Mouse (Mus musculus): ENCODE measurements around the gene Spata1. TPM values are rescaled to one million over a fixed set of nuclear protein-coding genes. Genes with fewer than 3 reads are reported as not detected.
A peak's percentile ranks its signal among the peaks of the same experiment; 100 is the strongest.
"Not testable (repeated sequence)": the region's sequence is repeated elsewhere in the genome, so short reads cannot be mapped to it uniquely, and the experiment has no call there.

The Spata1 gene
- total RNA-seq, 4 experiments from 2014 or later = 2.2 to 4.0 (median 3.0) TPM

DNA sequence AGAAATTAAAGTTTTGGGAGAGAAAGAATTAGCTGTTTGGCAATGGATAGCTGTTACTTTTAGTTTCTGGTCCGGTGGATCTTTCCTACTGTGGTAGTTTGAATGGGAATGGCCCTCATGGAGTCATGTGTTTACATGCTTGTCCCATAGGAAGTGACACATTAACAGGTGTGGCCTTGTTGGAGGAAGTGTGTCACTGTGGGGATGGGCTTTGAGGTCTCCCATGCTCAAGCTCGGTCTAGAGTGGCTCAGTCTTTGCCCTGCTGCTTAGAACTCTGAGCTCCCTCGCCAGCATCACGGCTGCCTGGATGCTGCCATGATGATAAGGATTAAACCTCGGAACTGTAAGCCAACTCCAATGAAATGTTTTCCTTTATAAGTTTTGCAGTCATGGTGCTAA lies 48.2 kb downstream of the Spata1 start:
- DNase-seq (ENCODE audit: low spot score in 2 of 2) = no peak

DNA sequence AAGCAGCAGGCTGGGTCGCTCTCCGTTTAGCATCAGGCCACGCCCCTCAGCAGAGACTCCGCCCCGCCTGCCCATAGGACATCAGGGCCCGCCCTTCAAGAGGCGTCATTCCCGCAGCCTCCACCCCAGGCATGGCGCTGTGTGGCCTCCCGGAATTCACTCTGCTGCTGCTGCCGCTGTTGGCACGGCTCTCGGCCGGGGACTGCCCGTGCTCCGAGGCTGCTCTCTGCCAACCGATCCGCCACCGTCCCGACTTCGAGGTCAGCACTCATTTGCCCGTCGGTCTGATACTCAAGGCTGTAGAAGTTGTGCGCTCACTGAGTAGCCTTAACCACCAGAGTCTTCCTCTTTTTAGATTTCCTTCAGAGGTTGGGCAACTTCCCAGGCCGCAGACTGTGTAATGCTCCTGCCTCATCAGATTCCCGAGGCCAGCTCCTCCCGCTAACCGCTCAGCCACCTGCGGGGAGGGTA lies 49.1 kb downstream of the Spata1 start:
- peak; percentile 78 to 87 for DNase-seq (ENCODE audit: low spot score in 2 of 2)

- no peak for DNase-seq (ENCODE audit: low spot score in 2 of 2)
Observed at GRCm38 (mm10) chr3:146449745-146450250, 49.8 kb downstream of the Spata1 start, which contains the start of gene Ctbs. Gene Ctbs, plus strand, starts transcription at chr3:146449795.

DNA sequence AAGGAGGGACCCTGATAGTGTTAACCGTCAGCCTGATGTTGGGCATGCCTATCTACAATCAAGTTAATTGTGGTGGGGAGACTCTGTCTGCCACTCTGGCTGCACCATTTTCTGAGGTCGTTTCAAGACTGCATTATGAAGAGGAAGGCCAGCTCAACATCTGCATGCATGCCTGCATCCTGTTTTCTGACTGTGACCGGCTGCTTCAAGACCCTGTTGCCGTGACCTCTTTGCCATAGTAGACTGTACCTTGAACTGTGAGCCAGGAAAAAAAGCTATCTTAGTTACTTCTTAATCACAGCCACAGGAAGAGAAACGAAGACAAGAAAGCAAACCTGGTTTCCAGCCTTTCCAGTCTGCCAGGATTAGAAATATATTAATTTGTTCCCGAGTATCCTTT lies 50.6 kb downstream of the Spata1 start:
- no peak for DNase-seq (ENCODE audit: low spot score in 2 of 2)

DNA sequence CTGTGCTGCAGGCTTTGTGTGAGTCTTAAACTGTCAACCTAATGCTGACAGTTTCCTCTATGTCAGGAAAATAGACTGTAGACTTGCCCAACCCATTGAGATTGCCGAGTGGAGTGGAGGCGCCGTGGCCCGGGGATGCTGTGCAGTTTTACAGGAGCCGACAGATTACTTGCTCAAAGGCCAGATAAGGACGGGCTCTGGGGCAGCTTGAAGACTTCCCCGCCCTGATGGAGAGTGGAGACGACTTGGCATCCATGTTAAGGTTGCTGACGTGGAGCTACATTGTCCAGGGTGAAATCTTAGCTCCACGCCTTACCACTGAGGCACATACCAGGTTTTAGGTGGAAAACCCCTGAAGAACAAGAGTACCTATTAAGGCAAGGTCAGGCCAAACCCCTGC lies 51.2 kb downstream of the Spata1 start:
- DNase-seq (ENCODE audit: low spot score in 2 of 2) = no peak

GRCm38 (mm10) chr3:146447598-146447997 lies 52.0 kb downstream of the Spata1 start:
- no peak for DNase-seq (ENCODE audit: low spot score in 2 of 2)

DNA sequence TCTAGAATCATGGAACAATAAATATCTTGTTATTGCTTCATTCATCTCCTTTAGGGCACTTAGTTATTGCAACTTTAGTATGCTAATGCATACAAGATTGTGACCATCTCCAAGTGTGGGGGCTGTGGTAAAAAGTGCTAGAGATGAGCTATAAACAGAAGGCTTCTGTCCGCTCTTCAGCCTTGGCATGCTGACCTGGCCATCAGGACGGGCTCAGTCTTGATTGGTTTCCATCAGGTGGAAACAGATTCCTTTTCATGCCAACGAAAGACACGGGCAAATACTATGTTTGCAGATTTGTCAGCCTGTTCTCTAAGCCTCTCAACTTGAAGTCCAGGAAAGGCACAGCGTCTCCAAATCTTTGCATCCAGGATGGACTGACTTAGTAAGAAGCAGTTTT lies 52.4 kb downstream of the Spata1 start:
- DNase-seq (ENCODE audit: low spot score in 2 of 2) = no peak

DNA sequence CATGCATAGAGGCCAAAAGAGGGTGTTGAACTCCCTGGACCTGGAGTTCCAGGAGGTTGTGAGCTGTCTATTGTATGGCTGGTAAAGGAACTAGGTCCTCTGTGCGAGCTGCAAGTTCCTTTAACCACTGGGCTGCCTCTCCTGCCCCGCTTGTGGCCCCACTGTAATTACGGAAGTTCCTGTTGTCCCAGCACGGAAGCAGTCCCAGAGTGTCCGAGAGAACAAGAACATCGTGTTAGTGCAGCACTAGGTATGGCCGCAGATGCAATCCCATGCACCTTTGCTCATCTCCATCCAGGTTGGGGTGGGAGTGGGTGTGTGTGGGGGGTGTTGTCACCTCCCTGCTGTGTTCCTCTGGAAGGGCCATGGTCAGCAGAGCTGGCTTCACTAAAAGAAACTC lies 54.7 kb downstream of the Spata1 start:
- no peak for DNase-seq (ENCODE audit: low spot score in 2 of 2)

DNA sequence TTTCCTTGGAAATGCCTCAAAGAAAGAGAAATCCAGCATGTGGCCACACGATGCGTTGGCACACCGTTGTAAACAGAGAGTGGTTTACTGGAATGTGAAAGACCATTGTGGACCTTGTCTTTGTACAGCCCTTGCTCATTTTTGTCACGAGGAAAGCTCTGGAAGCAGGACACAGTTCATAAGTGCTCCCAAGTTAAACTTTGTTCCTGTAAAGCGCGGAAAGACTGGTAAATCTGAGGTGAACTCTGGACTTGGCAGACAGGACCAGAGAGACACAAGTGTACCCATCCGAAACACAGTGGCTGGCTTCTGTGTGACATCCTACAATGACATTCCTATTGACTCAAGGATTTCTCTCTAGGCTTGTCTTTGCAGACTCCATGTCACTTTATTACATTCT lies 56.2 kb downstream of the Spata1 start:
- DNase-seq (ENCODE audit: low spot score in 2 of 2) = no peak

- DNase-seq (ENCODE audit: low spot score in 2 of 2) = no peak
Observed at GRCm38 (mm10) chr3:146442936-146443335, 56.6 kb downstream of the Spata1 start.

- no peak for DNase-seq (ENCODE audit: low spot score in 2 of 2)
Observed at GRCm38 (mm10) chr3:146442484-146442883, 57.1 kb downstream of the Spata1 start.

- no peak for DNase-seq (ENCODE audit: low spot score in 2 of 2)
Observed at GRCm38 (mm10) chr3:146440422-146440821, 59.1 kb downstream of the Spata1 start.

GRCm38 (mm10) chr3:146440011-146440410 lies 59.5 kb downstream of the Spata1 start:
- DNase-seq (ENCODE audit: low spot score in 2 of 2) = no peak

- DNase-seq (ENCODE audit: low spot score in 2 of 2) = no peak
Observed at GRCm38 (mm10) chr3:146436114-146436513, 63.4 kb downstream of the Spata1 start.

DNA sequence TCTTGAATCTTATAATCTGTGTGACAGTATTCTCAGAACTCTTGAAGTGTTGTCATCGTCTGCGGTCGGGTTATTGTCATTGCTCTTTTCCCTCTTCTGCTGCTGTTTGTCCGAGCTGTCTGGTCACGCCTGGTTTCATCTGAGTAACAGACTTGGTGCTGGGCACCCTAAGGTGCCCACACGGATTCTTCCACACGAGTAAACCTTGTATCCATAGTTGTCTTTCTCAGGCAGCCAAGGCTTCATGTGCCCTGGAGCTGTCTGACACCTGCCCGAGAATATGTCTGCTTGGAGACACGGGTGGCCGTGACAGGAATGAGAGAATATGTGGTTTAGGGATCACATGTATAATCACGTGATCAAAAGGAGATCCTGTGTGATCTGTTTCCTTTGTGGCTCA lies 64.0 kb downstream of the Spata1 start:
- DNase-seq (ENCODE audit: low spot score in 2 of 2) = no peak

GRCm38 (mm10) chr3:146434686-146435085 lies 64.9 kb downstream of the Spata1 start:
- DNase-seq (ENCODE audit: low spot score in 2 of 2) = no peak

DNA sequence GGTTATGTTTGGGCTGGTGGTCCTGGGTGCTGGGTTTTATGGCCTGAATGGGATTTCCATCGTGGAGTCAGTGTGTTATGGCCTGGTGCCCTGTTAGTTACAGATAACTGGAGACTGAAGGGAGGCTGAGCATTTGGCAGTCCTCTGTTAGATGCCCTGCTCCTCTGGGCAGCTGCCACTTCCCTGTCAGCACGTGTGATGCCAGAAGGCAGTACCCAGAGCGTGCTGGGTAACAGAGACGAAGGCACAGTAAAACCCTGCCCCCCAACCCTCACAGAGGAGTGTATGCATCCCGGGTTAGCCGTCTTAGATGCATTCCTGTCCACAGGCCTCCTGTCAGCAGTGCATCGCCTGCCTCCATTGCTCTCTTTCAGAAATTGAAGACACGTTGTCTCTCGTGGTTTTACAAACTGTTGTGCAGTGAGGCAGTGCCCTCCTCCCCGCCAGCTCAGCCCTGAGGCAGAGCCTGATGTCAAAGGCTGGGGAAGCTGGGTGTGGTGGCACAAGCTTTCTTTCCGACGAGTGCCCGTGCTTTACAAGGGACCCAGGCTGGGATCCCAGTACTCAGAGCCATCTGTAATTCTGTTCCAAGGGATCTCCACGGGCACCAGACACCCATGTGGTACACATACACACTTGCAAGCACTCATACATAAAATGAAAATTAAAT lies 65.7 kb downstream of the Spata1 start:
- no peak for DNase-seq (ENCODE audit: low spot score in 2 of 2)

DNA sequence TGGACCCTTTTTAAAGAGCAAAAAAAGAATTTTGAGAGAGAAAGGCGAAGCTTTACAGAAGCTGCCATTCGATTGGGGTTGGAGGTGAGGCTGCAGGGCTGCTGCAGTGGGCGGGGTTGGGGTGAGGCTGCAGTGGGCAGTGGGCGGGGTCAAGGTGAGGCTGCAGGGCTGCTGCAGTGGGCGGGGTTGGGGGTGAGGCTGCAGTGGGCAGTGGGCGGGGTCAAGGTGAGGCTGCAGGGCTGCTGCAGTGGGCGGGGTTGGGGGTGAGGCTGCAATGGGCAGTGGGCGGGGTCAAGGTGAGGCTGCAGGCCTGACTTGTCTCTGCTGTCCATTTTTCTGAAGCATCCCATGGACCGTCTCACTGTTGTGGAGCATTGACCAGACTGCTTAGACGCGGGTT lies 66.5 kb downstream of the Spata1 start:
- not testable (repeated sequence) for DNase-seq (ENCODE audit: low spot score in 2 of 2)

- DNase-seq (ENCODE audit: low spot score in 2 of 2) = no peak
Observed at GRCm38 (mm10) chr3:146426489-146426888, 73.1 kb downstream of the Spata1 start.

GRCm38 (mm10) chr3:146425902-146426301 lies 73.7 kb downstream of the Spata1 start:
- DNase-seq (ENCODE audit: low spot score in 2 of 2) = no peak

DNA sequence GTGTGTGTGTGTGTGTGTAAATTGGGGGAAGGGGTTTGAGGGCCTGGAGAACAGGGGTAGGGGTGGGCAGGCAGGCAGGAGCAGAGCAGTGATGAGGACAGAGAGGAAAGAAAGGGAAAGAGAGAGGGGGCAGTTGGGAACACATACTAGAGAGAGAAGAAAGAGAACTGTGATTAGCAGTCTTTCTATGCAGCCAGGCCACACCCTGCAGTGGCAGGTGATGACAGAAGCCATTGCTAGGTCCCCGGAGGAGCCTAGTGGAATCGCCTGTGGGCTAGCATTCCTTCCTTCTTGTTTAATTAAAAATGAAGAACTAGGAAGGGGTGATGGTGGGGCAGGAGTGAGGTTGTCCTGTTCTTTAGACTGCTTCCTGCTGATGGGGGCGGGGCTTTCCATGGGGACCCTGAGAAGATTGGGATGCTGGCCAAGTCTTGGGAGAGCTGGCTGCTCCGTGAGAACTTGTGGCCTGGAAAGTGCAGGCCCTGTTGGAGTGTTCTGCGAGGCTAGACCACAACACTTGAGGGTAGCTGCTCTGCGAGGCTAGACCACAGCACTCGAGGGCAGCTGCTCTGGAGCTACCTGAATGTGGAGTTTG lies 75.2 kb downstream of the Spata1 start:
- no peak for DNase-seq (ENCODE audit: low spot score in 2 of 2)

DNA sequence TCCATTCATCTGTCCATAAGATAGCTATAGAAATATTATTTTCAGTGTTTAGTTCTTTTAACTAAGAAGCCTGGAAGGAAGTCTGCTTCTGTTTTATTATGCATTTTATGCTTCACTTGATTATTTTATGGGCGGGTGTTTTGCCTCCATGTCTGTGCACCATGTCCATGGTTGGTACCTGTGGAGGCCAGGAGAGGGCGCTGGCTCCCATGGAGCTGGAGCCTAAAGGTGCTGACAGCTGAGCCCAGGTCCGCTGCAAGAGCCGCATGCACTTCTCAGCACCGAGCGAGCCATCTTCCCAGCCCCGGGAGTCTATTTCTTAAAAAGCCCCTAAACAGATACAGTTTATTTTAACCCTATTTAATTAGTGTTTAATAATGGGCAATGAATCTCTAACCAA lies 75.8 kb downstream of the Spata1 start:
- DNase-seq (ENCODE audit: low spot score in 2 of 2) = no peak

DNA sequence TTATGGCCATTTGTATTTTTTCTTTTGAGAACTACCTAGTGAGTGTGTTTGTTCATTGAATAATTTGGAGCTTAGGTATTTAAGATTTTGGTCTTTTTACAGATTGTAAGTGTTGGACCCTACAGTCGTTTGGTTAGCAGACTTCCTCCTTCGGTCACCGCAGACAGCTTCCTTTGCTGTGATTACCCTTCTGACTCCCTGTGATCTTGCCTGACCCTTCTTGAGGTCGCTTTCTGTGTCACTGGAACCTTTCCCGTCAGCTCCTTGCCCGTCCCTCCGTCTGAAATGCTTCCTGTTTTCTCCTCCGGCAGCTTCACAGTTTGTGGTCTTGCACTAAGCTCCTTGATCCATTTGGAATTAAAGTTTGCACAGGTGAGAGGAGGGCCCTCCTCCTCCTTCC lies 77.8 kb downstream of the Spata1 start:
- no peak for DNase-seq (ENCODE audit: low spot score in 2 of 2)

All from left cerebral cortex, adult 8-10 months (tissue).